Mouse (Mus musculus) bone marrow, adult 2 months (tissue): Measurements from ENCODE around the gene Fgfr2.

Experiments used
- CTCF ChIP-seq: fragments of 200-500 bp; IDR thresholded peaks from 2 replicates; pipeline ENCODE4 v1.5.1; 2011; ENCODE audit warnings: low read length, control low read depth; ENCODE audit not compliant: control insufficient read depth, insufficient read depth
- POLR2A ChIP-seq: fragments of 200-500 bp; IDR thresholded peaks from 2 replicates; pipeline ENCODE4 v1.6.1; 2011; ENCODE audit warnings: low read depth, mild to moderate bottlenecking, control low read depth, low read length, borderline replicate concordance; ENCODE audit not compliant: control insufficient read depth

- TF ChIP-seq POLR2A (no peak), CTCF (no peak)
These were observed 767.0 kb downstream of the Fgfr2 start for GRCm38 (mm10) chr7:132356185-132356584.
